Mouse (Mus musculus): ENCODE measurements around the gene Ece1.

DNA sequence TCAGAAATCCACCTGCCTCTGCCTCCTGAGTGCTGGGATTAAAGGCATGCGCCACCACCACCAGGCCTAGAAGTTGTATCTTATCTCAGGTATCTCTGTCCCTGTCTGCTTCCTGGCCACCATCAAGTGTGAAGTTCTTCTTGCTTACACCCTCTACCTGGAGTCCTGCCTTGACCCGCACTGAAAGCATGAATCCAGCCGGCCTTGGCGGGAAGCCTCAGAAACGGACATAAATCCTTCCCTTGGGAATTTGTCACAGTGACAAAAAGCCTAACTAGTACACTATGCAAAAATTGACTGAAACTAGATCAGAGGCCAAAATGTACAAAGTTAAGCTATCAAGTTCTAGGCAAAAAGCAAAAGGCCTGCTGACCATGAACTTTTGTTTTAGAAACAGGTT, 39.5 kb upstream of the Ece1 start:
- no peak for TF ChIP-seq CTCF (conservative IDR thresholded peaks at IDR 0.05; ENCODE audit: insufficient read depth, insufficient read length, low read depth, low read length)
- no peak for TF ChIP-seq POLR2A (IDR thresholded peaks at IDR 0.05; ENCODE audit: low read depth, low read length)
